Mouse (Mus musculus): ENCODE results near the gene Cand2. TPM values are rescaled to one million over a fixed set of nuclear protein-coding genes. Genes with fewer than 3 reads are reported as not detected.

The Cand2 gene
- polyA plus RNA-seq, 1 experiment from 2014 or later, result 3.3 TPM

DNA sequence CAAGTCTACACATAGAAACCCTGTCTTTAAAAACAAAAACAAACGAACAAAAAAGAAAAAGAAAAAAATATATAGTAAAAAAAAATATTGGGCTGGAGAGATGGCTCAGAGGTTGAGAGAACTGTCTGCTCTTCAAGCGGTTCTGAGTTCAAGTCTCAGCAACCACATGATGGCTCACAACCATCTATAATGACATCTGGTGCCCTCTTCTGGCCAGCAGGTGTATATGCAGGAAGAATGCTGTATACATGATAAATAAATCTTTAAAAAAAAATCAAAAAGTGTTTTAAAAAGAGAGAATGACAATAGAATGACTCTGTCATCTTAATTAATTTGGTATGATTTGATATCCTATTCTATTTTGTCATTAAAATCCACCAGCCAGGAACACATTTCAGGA lies 80.1 kb downstream of the Cand2 start:
- no peaks in the 10 kb centered on the region for H3K9me3 ChIP-seq (replicated peaks)
- WGBS (ENCODE audit: insufficient replicate concordance), result 52% methylated on average over 2 of the region's 2 CpGs
- H3K4me1 ChIP-seq (replicated peaks), result peaks cover 36% of the 10 kb centered on the region
- no peaks in the 10 kb centered on the region for H3K27me3 ChIP-seq
- peaks cover 11% of the 10 kb centered on the region for H3K36me3 ChIP-seq
- H3K27ac ChIP-seq, result no peak overlapping the region
- H3K4me3 ChIP-seq (replicated peaks), result no peak overlapping the region
- no peak for ATAC-seq (ENCODE audit: low read depth)
- H3K4me2 ChIP-seq, result no peak overlapping the region
- no peak for DNase-seq
- H3K9ac ChIP-seq, result no peak overlapping the region

Small RNA genes lying within 50 kb of the gene (microRNA-seq; reads per million reads assigned to microRNA genes)
- gene Mir7660, result not detected

Other genes starting within 250 kb of the Cand2 start
- 15.6 and 16.8 TPM in 2 replicates for gene Tsen2, start 229.9 kb upstream of the Cand2 start, polyA plus RNA-seq (2015; fragmentation: Nextera tagmentation; extraction: Ambion mirVana)
- gene Mkrn2os, start 182.0 kb upstream of the Cand2 start, polyA plus RNA-seq (2015; fragmentation: Nextera tagmentation; extraction: Ambion mirVana), result 6.6 and 7.2 TPM in 2 replicates
- 11.4 and 12.1 TPM in 2 replicates for gene Mkrn2, start 172.6 kb upstream of the Cand2 start, polyA plus RNA-seq (2015; fragmentation: Nextera tagmentation; extraction: Ambion mirVana)
- gene Raf1, start 97.9 kb upstream of the Cand2 start, polyA plus RNA-seq (2015; fragmentation: Nextera tagmentation; extraction: Ambion mirVana), result 32.8 and 38.3 TPM in 2 replicates
- 28.3 and 29.9 TPM in 2 replicates for gene Tmem40, start 12.1 kb upstream of the Cand2 start, polyA plus RNA-seq (2015; fragmentation: Nextera tagmentation; extraction: Ambion mirVana)
- gene Rpl32, start 34.2 kb downstream of the Cand2 start, polyA plus RNA-seq (2015; fragmentation: Nextera tagmentation; extraction: Ambion mirVana), result 1,700 and 1,736 TPM in 2 replicates
- gene Efcab12, start 63.9 kb downstream of the Cand2 start, polyA plus RNA-seq (2015; fragmentation: Nextera tagmentation; extraction: Ambion mirVana), result 0.15 and 0.16 TPM in 2 replicates
- 9.9 and 12.1 TPM in 2 replicates for gene Mbd4, start 78.8 kb downstream of the Cand2 start, polyA plus RNA-seq (2015; fragmentation: Nextera tagmentation; extraction: Ambion mirVana)
- 2.9 and 3.0 TPM in 2 replicates for gene Ift122, start 78.9 kb downstream of the Cand2 start, polyA plus RNA-seq (2015; fragmentation: Nextera tagmentation; extraction: Ambion mirVana)
- gene Rho, start 157.2 kb downstream of the Cand2 start, polyA plus RNA-seq (2015; fragmentation: Nextera tagmentation; extraction: Ambion mirVana), result not detected in 2 replicates
- not detected in 2 replicates for gene H1foo, start 170.4 kb downstream of the Cand2 start, polyA plus RNA-seq (2015; fragmentation: Nextera tagmentation; extraction: Ambion mirVana)
- 6.7 and 6.8 TPM in 2 replicates for gene Plxnd1, start 220.5 kb downstream of the Cand2 start, polyA plus RNA-seq (2015; fragmentation: Nextera tagmentation; extraction: Ambion mirVana)

Data from liver, embryonic 13.5 days (tissue).